Mouse (Mus musculus) MEL (cell line): ENCODE measurements at regions not wholly inside any gene's neighbourhood (a gene's known extent, or its start where the extent isn't known, plus 50 kb on each side); places are given as distances from the start of the nearest gene placed in this dataset.

Experiments
- DNase-seq: peaks from one replicate; pipeline ENCODE4 v3.0.0; 2011; ENCODE audit warnings: low read depth, low spot score
- H3K27ac ChIP-seq: 2 replicates; pipeline ENCODE4 v1.5.1; 2012; ENCODE audit warnings: low read depth, mild to moderate bottlenecking, control low read depth, low read length, moderate library complexity; ENCODE audit not compliant: control insufficient read depth
- H3K27me3 ChIP-seq, 2 experiments: fragments of 150-350 bp in 1 of 2; sonication (generic) in 1 of 2; 2 replicates each; pipeline ENCODE4 v1.6.1; 2012; ENCODE audit warnings: low read length in 2 of 2, mild to moderate bottlenecking in 2 of 2, improper control_type of control experiment in 1 of 2, moderate library complexity in 1 of 2; ENCODE audit not compliant: insufficient read depth in 2 of 2, control insufficient read depth in 1 of 2
- H3K36me3 ChIP-seq, 2 experiments: 2 replicates each; pipeline ENCODE4 v1.6.1; 2012 to 2014; ENCODE audit warnings: low read length in 2 of 2, improper control_type of control experiment in 1 of 2, inconsistent platforms in 1 of 2, mild to moderate bottlenecking in 1 of 2; ENCODE audit not compliant: insufficient read depth in 2 of 2, control insufficient read depth in 1 of 2
- H3K4me1 ChIP-seq, 2 experiments: fragments of 150-350 bp in 1 of 2; sonication (generic) in 1 of 2; 2 replicates each; pipeline ENCODE4 v1.6.1; 2012; ENCODE audit warnings: low read length in 2 of 2, improper control_type of control experiment in 1 of 2, mild to moderate bottlenecking in 1 of 2; ENCODE audit not compliant: insufficient read depth in 2 of 2, control insufficient read depth in 1 of 2
- H3K4me3 ChIP-seq, 2 experiments: fragments of 150-350 bp in 1 of 2; sonication (generic) in 1 of 2; 2 replicates each; pipeline ENCODE4 v1.5.1; 2012; ENCODE audit warnings: low read depth in 2 of 2, low read length in 2 of 2, mild to moderate bottlenecking in 2 of 2, moderate library complexity in 2 of 2, control low read depth in 1 of 2, improper control_type of control experiment in 1 of 2; ENCODE audit not compliant: control insufficient read depth in 1 of 2, insufficient read depth in 1 of 2
- H3K79me2 ChIP-seq: 2 replicates; pipeline ENCODE4 v1.6.1; 2012; ENCODE audit warnings: mild to moderate bottlenecking, low read length, moderate library complexity; ENCODE audit not compliant: control insufficient read depth, poor library complexity, insufficient read depth
- H3K9ac ChIP-seq: 2 replicates; pipeline ENCODE4 v1.6.1; 2012; ENCODE audit warnings: low read depth, mild to moderate bottlenecking, control low read depth, low read length, moderate library complexity; ENCODE audit not compliant: control insufficient read depth, poor library complexity, severe bottlenecking
- H3K9me3 ChIP-seq: fragments of 150-350 bp; sonication (generic); replicated peaks from 2 replicates; pipeline ENCODE4 v1.6.1; 2012; ENCODE audit warnings: mild to moderate bottlenecking, low read length, improper control_type of control experiment, moderate library complexity; ENCODE audit not compliant: insufficient read depth
- CTCF ChIP-seq, 3 experiments: IDR thresholded peaks in 2 of 3; conservative IDR thresholded peaks in 1 of 3; 2 replicates each; pipeline ENCODE4 v1.5.1; 2011 to 2012; ENCODE audit warnings: low read length in 3 of 3, low read depth in 2 of 3, mild to moderate bottlenecking in 2 of 3, improper control_type of control experiment in 1 of 3, inconsistent platforms in 1 of 3, mixed read lengths in 1 of 3, moderate library complexity in 1 of 3; ENCODE audit not compliant: control insufficient read depth in 1 of 3, insufficient read depth in 1 of 3, poor library complexity in 1 of 3, severe bottlenecking in 1 of 3
- EP300 ChIP-seq, 2 experiments: IDR thresholded peaks; 2 replicates each; pipeline ENCODE4 v1.6.1; 2011; ENCODE audit warnings: improper control_type of control experiment in 2 of 2, low read length in 2 of 2, low read depth in 1 of 2, mild to moderate bottlenecking in 1 of 2
- HCFC1 ChIP-seq: IDR thresholded peaks from 2 replicates; pipeline ENCODE4 v1.6.1; 2012; ENCODE audit warnings: low read depth, mild to moderate bottlenecking, inconsistent platforms, low read length, improper control_type of control experiment, moderate library complexity
- KAT2A ChIP-seq: conservative IDR thresholded peaks from 2 replicates; pipeline ENCODE4 v1.6.1; 2012; ENCODE audit warnings: low read depth, low read length, improper control_type of control experiment, inconsistent platforms
- MAX ChIP-seq: IDR thresholded peaks from 2 replicates; pipeline ENCODE4 v1.6.1; 2011; ENCODE audit warnings: low read length, improper control_type of control experiment
- MAZ ChIP-seq: IDR thresholded peaks from 2 replicates; pipeline ENCODE4 v1.6.1; 2012; ENCODE audit warnings: low read depth, mild to moderate bottlenecking, inconsistent platforms, low read length, improper control_type of control experiment
- MEF2A ChIP-seq: IDR thresholded peaks from 2 replicates; pipeline ENCODE4 v1.6.1; 2014; ENCODE audit warnings: low read depth, mild to moderate bottlenecking, inconsistent platforms, low read length, improper control_type of control experiment; ENCODE audit not compliant: poor library complexity, insufficient replicate concordance, severe bottlenecking; ENCODE audit errors: extremely low read depth
- MXI1 ChIP-seq: IDR thresholded peaks from 2 replicates; pipeline ENCODE4 v1.6.1; 2011; ENCODE audit warnings: mild to moderate bottlenecking, low read depth, low read length, improper control_type of control experiment
- MYB ChIP-seq: IDR thresholded peaks from 2 replicates; pipeline ENCODE4 v1.6.1; 2011; ENCODE audit warnings: mild to moderate bottlenecking, low read depth, low read length, improper control_type of control experiment
- NELFE ChIP-seq: IDR thresholded peaks from 2 replicates; pipeline ENCODE4 v1.6.1; 2011; ENCODE audit warnings: low read depth, low read length, improper control_type of control experiment
- RAD21 ChIP-seq: IDR thresholded peaks from 2 replicates; pipeline ENCODE4 v1.6.1; 2011; ENCODE audit warnings: mild to moderate bottlenecking, low read depth, low read length, improper control_type of control experiment
- TBP ChIP-seq: IDR thresholded peaks from 2 replicates; pipeline ENCODE4 v1.8.0; 2011; ENCODE audit warnings: low read depth, low read length, improper control_type of control experiment
- TCF12 ChIP-seq: IDR thresholded peaks from 2 replicates; pipeline ENCODE4 v1.6.1; 2014; ENCODE audit warnings: low read depth, mild to moderate bottlenecking, inconsistent platforms, low read length, improper control_type of control experiment, moderate library complexity
- USF1 ChIP-seq: IDR thresholded peaks from 2 replicates; pipeline ENCODE4 v1.6.1; 2014; ENCODE audit warnings: low read depth, mild to moderate bottlenecking, inconsistent platforms, low read length, improper control_type of control experiment, moderate library complexity
- ZC3H11A ChIP-seq: IDR thresholded peaks from 2 replicates; pipeline ENCODE4 v1.6.1; 2012; ENCODE audit warnings: low read depth, mild to moderate bottlenecking, inconsistent platforms, low read length, improper control_type of control experiment
- ZKSCAN1 ChIP-seq: IDR thresholded peaks from 2 replicates; pipeline ENCODE4 v1.6.1; 2012; ENCODE audit warnings: low read depth, mild to moderate bottlenecking, inconsistent platforms, low read length, improper control_type of control experiment, moderate library complexity

GRCm38 (mm10) chr12:32438209-32438608 is 59.7 kb downstream of the Ccdc71l start:
- DNase-seq: no peak
- TF ChIP-seq TBP: no peak
- no peak for TF ChIP-seq MEF2A
- TF ChIP-seq KAT2A: no peak
- TF ChIP-seq MAZ: no peak
- TF ChIP-seq MXI1: no peak
- no peak for TF ChIP-seq USF1
- Histone ChIP-seq H3K36me3 (no peaks in the 10 kb centered on the region), H3K27ac (no peak overlapping the region), H3K9me3 (no peaks in the 10 kb centered on the region), H3K4me1 (no peaks in the 10 kb centered on the region), H3K79me2 (no peaks in the 10 kb centered on the region), H3K27me3 (peaks cover 0 to 7% of the 10 kb centered on the region in 2 experiments; a peak in 3 of 4 replicates), H3K4me3 (no peak overlapping the region), H3K9ac (no peak overlapping the region)

GRCm38 (mm10) chr12:32444770-32445169 is 66.3 kb downstream of the Ccdc71l start:
- no peaks in the 10 kb centered on the region for H3K9me3 ChIP-seq
- TF ChIP-seq ZC3H11A (no peak), RAD21 (no peak), TCF12 (no peak), MXI1 (no peak), MYB (no peak), HCFC1 (no peak), KAT2A (no peak)
- H3K27ac ChIP-seq: no peak overlapping the region
- H3K4me1 ChIP-seq: no peaks in the 10 kb centered on the region
- H3K79me2 ChIP-seq: no peaks in the 10 kb centered on the region
- peaks cover 0 to 4% of the 10 kb centered on the region in 2 experiments; a peak in 2 of 4 replicates for H3K27me3 ChIP-seq
- H3K9ac ChIP-seq: no peak overlapping the region
- H3K4me3 ChIP-seq: no peak overlapping the region
- no peak for DNase-seq
- no peaks in the 10 kb centered on the region for H3K36me3 ChIP-seq

- Histone ChIP-seq H3K9me3 (no peaks in the 10 kb centered on the region), H3K36me3 (no peaks in the 10 kb centered on the region), H3K9ac (no peak overlapping the region), H3K4me3 (no peak overlapping the region), H3K4me1 (no peaks in the 10 kb centered on the region), H3K27ac (no peak overlapping the region), H3K27me3 (peaks cover 0 to 4% of the 10 kb centered on the region in 2 experiments; a peak in 2 of 4 replicates), H3K79me2 (no peaks in the 10 kb centered on the region)
- TF ChIP-seq MAX (no peak), CTCF (IDR thresholded peaks at IDR 0.05 in 2 of 3, conservative IDR thresholded peaks at IDR 0.05 in 1 of 3; ENCODE audit: control insufficient read depth in 1 of 3, insufficient read depth in 1 of 3, low read depth in 2 of 3, low read length in 3 of 3, poor library complexity in 1 of 3, severe bottlenecking in 1 of 3) (no peak), MXI1 (no peak), EP300 (IDR thresholded peaks at IDR 0.05; ENCODE audit: low read depth in 1 of 2, low read length in 2 of 2) (no peak), NELFE (no peak), RAD21 (no peak), ZKSCAN1 (no peak)
- DNase-seq: no peak
Observed at GRCm38 (mm10) chr12:32445874-32446273, 67.4 kb downstream of the Ccdc71l start.
